Mouse (Mus musculus): ENCODE measurements around the gene Cacng5.

Cacng5 gene

DNA sequence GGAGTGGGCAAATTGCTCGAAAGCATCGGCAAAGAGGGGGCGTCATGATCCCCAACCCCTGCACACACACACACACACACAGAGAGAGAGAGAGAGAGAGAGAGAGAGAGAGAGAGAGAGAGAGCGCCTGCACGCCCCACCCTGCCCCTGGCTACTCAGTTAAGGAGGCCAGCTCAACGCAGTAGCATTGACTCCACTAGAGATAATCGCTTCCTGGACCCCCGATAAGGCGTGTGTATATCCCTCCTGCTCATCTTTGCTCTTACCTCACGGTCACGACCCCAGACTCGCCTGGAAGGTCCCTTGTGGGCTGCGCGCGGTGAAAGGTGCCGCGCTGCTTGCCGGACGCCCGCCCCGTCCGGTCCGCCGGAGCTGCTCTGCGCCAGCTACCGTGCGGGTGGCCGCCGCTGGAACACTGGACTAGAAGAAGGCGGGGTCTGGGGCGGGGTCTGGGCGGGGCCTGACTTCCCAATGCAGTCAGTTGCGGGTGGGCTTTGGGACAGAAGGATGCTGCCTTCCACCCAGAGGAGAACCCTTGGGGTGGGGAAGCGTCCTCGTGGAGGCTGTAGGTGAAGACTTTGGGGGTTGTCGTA lies at the start of gene Cacng5:
Gene Cacng5 (minus strand): TSS at position 422 of the 593 bp plus-strand sequence.
- DNase-seq (ENCODE audit: low spot score): no peak

GRCm38 (mm10) chr11:107957566-107958350 lies 42.9 kb upstream of the Cacng5 start:
- no peak for DNase-seq (ENCODE audit: low spot score)

DNA sequence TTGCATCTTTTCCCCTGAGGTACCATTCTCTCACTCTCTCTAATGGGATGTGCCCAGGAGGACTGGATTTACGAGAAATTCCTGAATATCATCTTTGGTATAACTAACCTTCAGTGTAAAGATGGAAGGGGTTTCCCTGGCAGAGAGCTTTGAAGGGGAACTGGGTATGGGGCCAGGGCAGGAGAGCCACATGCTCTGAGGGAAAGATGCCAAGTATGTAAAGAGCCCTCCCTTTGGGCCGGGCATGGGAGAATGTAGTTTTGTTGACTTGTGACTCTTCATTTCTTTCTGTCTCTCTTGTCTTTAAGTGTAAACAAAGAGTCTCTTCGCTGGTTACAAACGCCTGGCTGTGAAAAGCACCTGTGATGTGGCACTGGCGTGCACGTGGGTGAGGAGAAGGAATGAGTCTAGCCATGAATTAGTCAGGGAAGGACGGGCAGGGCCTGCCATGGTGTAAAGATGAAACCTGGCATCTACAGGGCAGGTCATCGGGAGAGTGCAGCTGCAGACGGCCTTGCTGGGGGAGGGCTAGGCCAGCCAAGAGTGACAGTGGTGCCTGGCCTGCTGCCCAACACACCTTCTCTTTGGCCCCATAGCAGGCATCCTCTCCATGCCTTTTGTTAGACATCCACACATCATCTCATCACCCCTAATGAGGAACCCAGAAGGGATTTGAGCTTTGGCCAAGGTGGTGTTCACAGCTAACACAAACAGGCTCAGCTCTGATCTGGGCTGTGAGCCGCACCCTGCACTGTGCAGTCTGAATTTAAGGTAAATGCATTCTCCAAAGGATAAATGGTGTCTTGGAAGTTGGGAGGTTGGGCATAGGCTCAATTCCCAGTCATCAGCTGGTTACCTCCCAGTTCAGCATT lies 40.6 kb upstream of the Cacng5 start:
- no peak for DNase-seq (ENCODE audit: low spot score)

DNA sequence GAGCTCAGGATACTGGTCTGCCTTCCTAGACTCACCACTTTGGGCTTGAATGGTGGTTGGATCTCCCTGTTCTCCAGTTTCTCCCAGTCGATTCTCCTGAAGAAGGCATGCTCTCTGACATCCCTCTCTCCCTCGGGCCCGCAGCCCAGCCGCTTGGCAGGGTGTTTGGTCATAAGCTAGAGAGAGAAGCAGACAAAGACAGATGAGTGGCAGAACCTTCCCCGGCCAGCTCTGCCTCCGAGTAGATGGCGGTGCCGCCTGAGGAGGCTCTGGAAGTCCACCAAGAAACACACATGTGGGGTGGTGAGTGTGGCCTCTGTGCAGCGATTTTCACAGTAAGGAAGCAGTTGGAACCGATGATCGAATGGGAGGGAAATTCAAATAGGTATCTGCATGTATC lies 36.6 kb upstream of the Cacng5 start:
- no peak for DNase-seq (ENCODE audit: low spot score)

- DNase-seq (ENCODE audit: low spot score): no peak
Observed at GRCm38 (mm10) chr11:107950658-107951057, 35.8 kb upstream of the Cacng5 start.

- no peak for DNase-seq (ENCODE audit: low spot score)
Observed at GRCm38 (mm10) chr11:107950211-107950610, 35.4 kb upstream of the Cacng5 start.

GRCm38 (mm10) chr11:107947951-107948350 lies 33.1 kb upstream of the Cacng5 start:
- DNase-seq (ENCODE audit: low spot score): no peak

DNA sequence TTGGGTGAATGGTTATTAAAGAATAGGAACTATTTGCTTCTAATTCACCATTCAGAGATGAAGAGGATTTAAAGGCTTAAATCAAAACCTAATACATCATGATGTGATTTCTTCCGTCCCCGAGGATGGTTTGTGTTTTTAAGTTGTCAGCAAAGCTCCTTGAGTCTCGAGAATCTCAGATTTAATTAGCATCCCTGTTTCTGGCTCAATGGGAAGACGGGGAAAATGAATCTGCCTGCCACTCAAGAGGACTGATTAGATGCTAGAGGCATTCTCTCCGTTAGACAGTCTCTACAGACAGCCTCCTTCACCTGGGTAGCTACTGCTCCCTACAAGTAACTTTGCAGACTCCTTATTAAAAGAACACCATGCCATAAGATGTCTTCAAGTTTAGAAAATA lies 32.0 kb upstream of the Cacng5 start:
- DNase-seq (ENCODE audit: low spot score): no peak

GRCm38 (mm10) chr11:107936929-107937328 lies 22.1 kb upstream of the Cacng5 start:
- no peak for DNase-seq (ENCODE audit: low spot score)

GRCm38 (mm10) chr11:107931721-107932120 lies 16.9 kb upstream of the Cacng5 start:
- no peak for DNase-seq (ENCODE audit: low spot score)

DNA sequence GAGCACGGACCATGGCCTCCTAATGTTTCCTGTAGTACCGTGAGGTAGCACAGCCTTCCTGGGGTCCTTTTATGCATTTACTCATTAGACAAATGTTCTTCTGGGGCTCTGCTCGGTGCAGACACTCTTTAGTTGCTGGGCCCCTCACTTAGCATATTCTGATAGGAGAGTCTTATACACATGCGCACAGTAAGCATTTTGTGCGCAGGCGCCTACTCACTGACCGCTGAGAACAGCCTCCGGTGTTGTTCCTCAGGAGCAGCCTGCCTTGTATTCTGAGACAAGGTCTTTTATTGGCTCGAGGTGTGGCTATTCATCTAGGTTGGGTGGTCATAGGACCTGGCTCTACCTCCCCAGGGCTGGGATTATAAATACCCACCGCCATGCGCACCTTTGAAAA lies 16.4 kb upstream of the Cacng5 start:
- DNase-seq (ENCODE audit: low spot score): no peak

GRCm38 (mm10) chr11:107929712-107930111 lies 14.9 kb upstream of the Cacng5 start:
- no peak for DNase-seq (ENCODE audit: low spot score)

- DNase-seq (ENCODE audit: low spot score): no peak
Observed at GRCm38 (mm10) chr11:107919852-107920508, 5.1 kb upstream of the Cacng5 start.

GRCm38 (mm10) chr11:107917721-107918235 lies 2.9 kb upstream of the Cacng5 start:
- DNase-seq (ENCODE audit: low spot score): no peak

- no peak for DNase-seq (ENCODE audit: low spot score)
Observed at GRCm38 (mm10) chr11:107913317-107913716, 1.5 kb downstream of the Cacng5 start.

- DNase-seq (ENCODE audit: low spot score): no peak
Observed at GRCm38 (mm10) chr11:107905364-107905763, 9.5 kb downstream of the Cacng5 start.

- DNase-seq (ENCODE audit: low spot score): no peak
Observed at GRCm38 (mm10) chr11:107903966-107904605, 10.8 kb downstream of the Cacng5 start.

- DNase-seq (ENCODE audit: low spot score): no peak
Observed at GRCm38 (mm10) chr11:107900470-107900869, 14.4 kb downstream of the Cacng5 start.

DNA sequence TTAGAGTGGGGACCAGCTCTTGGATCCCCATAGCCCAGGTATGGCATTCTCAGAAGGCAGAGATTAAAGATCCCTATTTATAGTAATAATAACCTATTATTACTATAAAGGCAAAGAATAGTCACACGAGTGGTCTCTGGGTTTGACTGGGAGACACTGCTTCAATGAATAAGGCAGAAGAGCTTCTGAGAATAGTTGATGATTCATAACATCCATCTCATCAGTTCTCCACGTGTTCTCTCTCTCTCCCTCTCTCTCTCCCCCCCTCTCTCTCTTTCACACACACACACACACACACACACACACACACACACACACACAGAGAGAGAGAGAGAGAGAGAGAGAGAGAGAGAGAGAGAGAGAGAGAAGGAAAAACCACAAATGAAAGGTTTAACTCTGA lies 16.2 kb downstream of the Cacng5 start:
- no peak for DNase-seq (ENCODE audit: low spot score)

DNA sequence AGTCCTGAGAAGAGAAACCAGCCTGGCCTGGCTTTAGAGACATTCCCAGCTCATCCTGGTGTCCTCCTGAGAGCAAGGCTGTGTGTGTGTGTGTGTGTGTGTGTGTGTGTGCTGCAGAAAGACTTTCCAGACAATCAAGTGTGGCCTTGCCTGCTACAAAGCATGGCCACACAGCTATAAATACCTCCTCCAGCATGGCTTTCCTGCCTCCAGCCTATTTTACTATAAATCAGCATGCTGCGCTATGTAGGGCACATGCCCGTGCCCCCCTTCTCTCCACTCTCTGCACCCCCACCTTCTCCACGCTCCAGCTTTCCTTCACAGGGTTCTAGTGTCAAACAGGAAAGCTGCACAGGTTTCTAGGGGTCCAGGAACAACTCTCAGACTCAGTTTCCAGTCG lies 19.2 kb downstream of the Cacng5 start:
- DNase-seq (ENCODE audit: low spot score): no peak

DNA sequence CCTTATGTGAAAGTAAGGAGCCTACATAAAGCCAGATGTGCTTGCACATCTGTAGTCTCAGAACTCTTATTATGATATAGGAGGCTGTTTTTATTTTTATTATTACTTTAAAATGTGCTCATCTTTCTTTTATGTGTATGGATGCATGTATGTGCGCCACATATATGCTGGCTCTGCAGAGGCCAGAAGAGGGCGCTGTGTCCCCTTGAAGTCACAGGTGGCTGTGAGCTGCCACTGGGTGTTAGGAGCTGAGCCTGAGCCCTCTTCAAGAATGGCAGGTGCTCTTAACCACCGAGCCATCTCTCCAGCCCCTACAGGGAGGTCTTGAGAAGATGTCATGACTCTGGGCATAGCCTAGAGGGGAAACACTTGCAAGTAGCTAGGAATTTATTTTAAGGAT lies 23.5 kb downstream of the Cacng5 start:
- DNase-seq (ENCODE audit: low spot score): no peak

DNA sequence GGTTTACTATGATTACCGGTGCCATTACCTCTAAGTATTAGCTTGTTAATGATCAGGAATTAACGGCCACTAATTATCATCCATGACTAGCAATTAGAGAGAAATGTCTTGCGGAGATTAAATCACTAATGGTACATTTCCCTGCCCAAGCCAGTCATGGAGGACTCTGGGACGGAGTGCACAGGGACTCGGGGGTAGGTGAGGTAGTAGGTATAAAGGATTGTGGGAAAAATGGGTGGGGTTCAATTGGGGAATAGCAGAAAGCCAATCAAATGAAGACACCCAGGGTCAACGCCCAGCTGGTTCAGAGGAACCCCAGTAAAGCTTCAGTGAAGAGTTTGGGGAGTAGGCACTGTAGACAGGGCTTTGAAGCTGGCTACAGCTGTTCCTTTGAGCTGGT lies 27.5 kb downstream of the Cacng5 start:
- DNase-seq (ENCODE audit: low spot score): no peak

Measured in urinary bladder, postnatal 10 days (tissue).